Mouse (Mus musculus) megakaryocyte progenitor cell, adult 5-6 weeks (primary cell): ENCODE results near the gene Clip4. TPM values are rescaled to one million over a fixed set of nuclear protein-coding genes. Genes with fewer than 3 reads are reported as not detected.
"Not testable (repeated sequence)": the region's sequence is repeated elsewhere in the genome, so short reads cannot be mapped to it uniquely, and the experiment has no call there.

Experiments
- ATAC-seq: replicated peaks from 2 replicates; pipeline ENCODE4 v1.8.0; 2016; ENCODE audit warnings: mild to moderate bottlenecking, moderate TSS enrichment, inconsistent platforms; ENCODE audit not compliant: poor library complexity
- total RNA-seq, 2 experiments: library from RNA; stranded (forward) in 1 of 2; stranded (reverse) in 1 of 2; fragments of 157-497, 149-512 nt in 1 of 2; fragments of 200-1000 nt in 1 of 2; gene quantifications; 2 replicates each; pipeline versions ENCODE4 v1.2.3 to v1.2.4; 2015 to 2017

The Clip4 gene
- total RNA-seq (2015): 0.89 TPM in 1 of 2 replicates, not detected in the other
- 0.17 TPM in 1 of 2 replicates, not detected in the other for total RNA-seq (2017)

- ATAC-seq: not testable (repeated sequence)
Observed at GRCm38 (mm10) chr17:71768173-71768572, at the start of gene Clip4. Gene Clip4 (plus strand): TSS chr17:71768473.

DNA sequence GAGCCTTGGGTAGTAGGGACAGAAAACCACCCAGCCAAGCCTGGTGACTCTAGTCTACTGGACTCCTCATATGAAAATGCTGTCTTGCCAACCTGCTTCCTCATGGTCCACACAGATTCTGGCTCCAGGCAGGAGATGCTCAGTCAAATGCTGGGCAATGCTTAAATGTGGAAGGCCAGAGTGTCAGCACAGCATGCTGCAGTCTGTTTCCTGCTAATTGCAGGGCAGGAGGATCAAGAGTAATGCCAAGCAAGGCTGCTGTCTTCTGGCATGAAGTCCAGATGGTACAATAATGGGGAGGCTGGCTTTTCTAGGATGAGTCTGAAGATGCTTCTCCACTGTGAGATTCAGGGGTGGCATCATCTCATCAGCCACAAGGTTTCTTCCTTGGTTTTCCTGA lies 47.8 kb upstream of the Clip4 start:
- ATAC-seq: no peak

DNA sequence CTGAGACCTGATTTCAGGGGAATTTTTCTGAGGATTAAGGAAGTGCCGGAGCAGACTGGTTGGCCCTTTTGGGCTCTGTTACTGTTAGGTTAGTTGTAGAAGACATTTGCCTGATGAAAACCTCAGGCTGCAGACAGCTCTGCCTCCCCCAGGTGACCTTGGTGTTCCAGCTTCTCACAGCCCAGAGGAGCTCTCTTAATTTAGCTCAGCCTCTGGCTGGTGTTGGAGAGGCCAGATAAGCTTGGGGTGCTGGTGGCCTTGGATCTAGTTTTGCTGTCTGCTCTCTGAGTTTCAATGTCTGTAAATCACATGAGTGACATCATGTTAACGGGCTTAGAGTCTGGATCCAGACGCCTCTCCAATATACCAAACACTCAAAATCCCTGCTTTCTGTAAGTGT lies 47.3 kb upstream of the Clip4 start:
- ATAC-seq: no peak

DNA sequence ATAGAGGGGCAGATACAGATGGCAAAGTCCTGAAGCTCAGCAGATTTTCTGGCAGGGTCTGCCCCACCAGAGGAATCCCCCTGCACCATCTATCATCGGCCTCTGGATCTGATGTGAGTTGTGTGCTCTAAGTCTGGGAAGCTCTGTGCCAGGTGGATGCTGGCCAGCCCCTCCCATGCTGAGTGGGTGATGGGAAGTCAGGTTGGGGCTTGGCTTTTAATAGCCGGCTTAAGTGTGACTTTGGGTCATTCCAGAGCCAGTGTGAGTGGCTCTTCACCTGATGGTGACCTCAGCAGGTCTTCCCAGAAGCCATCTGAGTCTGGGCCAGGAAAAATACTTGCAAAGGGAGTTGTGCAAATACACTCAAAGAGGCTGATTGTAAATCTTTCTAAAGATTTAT lies 37.6 kb upstream of the Clip4 start:
- no peak for ATAC-seq

- no peak for ATAC-seq
Observed at GRCm38 (mm10) chr17:71736442-71736841, 31.8 kb upstream of the Clip4 start.

DNA sequence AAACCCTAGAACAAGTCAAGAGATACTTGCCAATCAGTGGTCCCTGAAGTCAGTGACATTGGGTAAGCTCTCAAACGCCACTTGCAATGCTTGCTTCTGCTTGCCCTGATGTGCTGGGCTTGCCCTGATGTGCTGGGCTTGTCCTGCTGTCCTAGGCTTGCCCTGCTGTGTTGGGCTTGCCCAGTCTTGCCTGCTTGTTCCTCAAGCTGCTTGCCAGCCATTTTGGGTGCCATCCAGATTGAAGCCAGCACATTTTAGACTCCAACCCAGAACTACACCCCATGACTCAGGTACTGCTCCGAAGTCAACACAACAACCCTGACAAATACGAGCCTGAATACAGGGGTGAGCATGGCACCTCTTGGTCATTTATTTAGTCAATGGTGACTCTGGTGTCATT lies 26.1 kb upstream of the Clip4 start:
- no peak for ATAC-seq

GRCm38 (mm10) chr17:71742935-71743334 lies 25.3 kb upstream of the Clip4 start:
- no peak for ATAC-seq

GRCm38 (mm10) chr17:71746114-71746513 lies 22.2 kb upstream of the Clip4 start:
- ATAC-seq: no peak

DNA sequence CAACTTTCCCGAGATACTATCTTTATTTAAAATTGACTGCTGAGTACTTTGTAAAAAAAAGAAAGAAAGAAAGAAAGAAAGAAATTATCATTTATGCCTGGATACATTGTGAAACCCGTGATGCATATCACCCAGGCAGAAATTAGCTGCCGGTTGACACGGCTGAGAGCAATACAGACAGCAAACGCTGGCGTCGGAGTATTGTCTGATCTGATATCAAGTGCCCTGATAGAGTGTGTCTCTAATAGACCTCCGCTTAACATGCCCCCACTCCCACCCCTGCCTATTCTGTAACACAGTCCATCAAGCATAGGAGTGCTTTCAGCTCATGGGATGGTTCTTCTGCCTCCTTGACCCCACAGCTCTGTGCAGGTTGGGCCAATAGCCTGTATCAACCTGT lies 20.7 kb upstream of the Clip4 start:
- no peak for ATAC-seq

DNA sequence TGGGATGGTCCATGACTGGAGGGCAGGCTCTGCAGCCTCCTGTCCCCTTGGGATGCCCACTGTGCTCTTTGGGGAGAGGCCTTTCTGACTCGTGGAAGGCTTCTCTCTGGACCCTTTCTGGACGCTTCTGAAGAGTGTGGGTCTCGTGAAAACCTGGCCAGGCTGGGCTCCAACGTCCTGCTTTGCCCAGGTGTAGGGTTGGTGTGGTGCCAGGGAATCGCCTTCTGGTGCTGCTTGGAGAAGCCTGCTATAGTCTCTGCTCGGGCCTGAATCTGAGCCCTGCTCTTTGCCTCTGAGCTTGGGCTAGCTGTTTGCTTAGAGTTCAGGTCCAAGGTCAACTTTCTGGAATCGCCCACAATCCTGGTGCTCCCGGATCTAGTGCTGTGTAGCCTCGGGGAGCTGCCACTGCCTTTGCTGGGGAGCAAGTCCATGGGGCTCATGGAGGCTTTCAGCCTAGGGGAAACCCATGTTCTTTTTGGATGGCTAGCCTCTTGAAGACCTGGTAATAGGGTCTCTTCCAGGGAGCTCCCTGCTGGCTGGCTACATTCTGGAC lies 18.6 kb upstream of the Clip4 start:
- ATAC-seq: no peak

DNA sequence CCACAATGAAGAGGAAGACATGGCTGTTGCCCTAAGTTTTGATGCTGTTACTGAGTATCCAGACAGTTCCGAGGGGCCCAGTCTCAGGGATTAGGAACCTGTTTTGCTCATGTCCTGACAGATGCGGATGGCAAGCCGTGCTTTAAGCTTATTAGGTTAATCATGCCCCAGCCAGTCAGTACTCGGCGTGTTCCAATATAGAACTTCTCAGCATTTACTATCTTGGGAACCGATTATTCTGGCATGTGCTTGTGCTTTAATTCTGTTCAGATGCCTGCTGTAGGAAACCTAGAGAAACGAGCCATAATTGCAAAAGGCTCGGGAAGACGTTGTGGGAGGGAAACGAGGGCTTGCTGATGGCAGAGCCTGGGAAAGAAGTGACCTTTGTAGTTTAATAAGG lies 15.4 kb upstream of the Clip4 start, which contains the start of gene Pcare:
Gene Pcare (minus strand): TSS at position 64 of the 400 bp plus-strand sequence.
- no peak for ATAC-seq

DNA sequence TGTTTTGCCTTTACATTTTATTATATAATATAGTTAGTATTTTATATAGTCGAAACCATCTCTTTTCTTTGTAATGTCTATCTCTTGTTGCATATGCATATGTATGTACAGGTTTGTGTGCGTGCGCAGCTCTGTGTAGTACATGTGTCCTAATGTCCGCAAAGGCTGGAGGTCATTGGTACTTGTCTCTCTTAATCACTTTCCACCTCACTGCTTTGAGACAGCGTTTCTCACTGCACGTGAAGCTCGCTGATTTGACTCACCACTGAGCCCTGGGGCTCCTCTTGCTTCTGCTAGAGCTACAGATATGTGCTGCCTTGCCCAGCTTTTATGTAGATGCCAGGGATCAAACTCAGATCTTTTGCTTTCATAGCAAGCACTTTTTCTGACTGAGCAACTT lies 7.7 kb upstream of the Clip4 start:
- ATAC-seq: no peak

GRCm38 (mm10) chr17:71769564-71769963 lies 1.3 kb downstream of the Clip4 start:
- ATAC-seq: no peak

DNA sequence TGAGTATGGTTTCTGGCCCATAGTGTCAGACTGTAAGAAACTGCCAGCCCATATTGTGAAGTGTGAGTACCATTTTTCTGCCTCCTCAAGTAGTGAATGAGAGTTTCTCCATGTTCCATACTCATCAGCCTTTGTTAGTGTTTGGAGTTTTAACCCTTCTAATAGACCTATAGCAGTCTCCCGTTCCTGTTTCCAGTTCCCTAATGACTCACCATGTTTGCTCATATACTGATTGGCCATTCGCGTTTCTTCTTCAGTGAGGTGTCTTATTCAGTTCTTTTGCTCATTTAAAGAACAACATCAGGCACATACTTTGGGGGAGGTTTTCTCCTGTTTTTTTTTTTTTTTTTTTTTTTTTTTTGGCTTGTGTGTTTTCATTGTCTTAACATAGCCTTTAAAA lies 2.4 kb downstream of the Clip4 start:
- ATAC-seq: no peak

DNA sequence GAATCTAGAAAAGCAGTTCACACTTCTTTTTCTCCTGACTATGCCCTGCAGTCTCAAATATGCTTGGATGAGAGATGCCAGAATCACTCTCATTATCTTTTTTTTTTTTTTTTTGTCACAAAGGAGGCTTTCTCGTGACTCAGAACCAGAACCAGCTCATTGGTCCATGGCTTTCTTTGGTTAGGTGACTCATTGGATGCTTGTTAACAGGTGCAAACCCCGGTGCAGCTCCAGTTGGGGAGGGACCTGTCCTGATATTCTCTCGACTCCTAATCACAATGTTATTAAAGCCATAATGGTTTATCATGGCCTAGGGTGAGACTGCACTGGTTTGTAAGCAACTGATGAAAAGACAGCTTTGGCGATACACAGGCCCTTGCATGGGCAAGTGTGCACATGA lies 5.9 kb downstream of the Clip4 start:
- no peak for ATAC-seq

GRCm38 (mm10) chr17:71775279-71775678 lies 7.0 kb downstream of the Clip4 start:
- no peak for ATAC-seq

GRCm38 (mm10) chr17:71778696-71779095 lies 10.4 kb downstream of the Clip4 start:
- ATAC-seq: no peak

GRCm38 (mm10) chr17:71780490-71780889 lies 12.2 kb downstream of the Clip4 start:
- ATAC-seq: no peak

GRCm38 (mm10) chr17:71780945-71781344 lies 12.7 kb downstream of the Clip4 start:
- ATAC-seq: no peak

- ATAC-seq: no peak
Observed at GRCm38 (mm10) chr17:71782242-71782698, 14.0 kb downstream of the Clip4 start.

- ATAC-seq: no peak
Observed at GRCm38 (mm10) chr17:71782699-71783365, 14.6 kb downstream of the Clip4 start.

- ATAC-seq: no peak
Observed at GRCm38 (mm10) chr17:71783366-71783735, 15.1 kb downstream of the Clip4 start.

DNA sequence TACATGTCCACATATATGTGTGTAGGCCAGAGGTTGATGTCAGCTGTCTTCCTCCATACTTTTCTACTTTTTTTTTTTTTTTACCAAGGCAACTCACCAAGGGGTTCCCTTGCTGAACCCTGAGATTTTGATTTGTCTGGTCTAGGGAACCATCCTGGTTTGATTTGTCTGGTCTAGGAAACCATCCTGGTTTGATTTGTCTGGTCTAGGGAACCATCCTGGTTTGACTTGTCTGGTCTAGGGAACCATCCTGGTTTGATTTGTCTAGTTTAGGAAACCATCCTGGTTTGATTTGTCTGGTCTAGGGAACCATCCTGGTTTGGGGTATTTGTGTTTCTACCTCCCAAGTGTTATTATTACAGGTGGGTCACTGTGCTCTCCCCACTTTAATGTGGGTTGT lies 18.2 kb downstream of the Clip4 start:
- ATAC-seq: no peak
